Comparison of ENCODE assay signal across 21 mouse cellular contexts in genomic region chr11:95153681-95154080, GRCm38 (mm10). TPM values are rescaled to one million over a fixed set of nuclear protein-coding genes. Genes with fewer than 3 reads are reported as not detected.
"Had no signal": no experiment of that assay in that cellular context is flagged by ENCODE, and none has a peak within 500 bp of the region (broad histone marks: within the 10 kb centered on the region; RNA-seq: fewer than 3 reads in every experiment).

No protein-coding gene starts in this region.

- H3K4me2 ChIP-seq: lung, embryonic 15.5 days; midbrain, embryonic 11.5 days; midbrain, embryonic 13.5 days; midbrain, embryonic 15.5 days; neural tube, embryonic 13.5 days; neural tube, embryonic 15.5 days; stomach, embryonic 15.5 days had no signal

- H3K36me3 ChIP-seq: lung, embryonic 15.5 days; midbrain, embryonic 13.5 days; midbrain, embryonic 15.5 days; neural tube, embryonic 13.5 days; neural tube, embryonic 15.5 days; stomach, embryonic 15.5 days had no signal

- H3K4me3 ChIP-seq: lung, embryonic 15.5 days; megakaryocyte, embryonic 14.5 days; midbrain, embryonic 13.5 days; midbrain, embryonic 15.5 days; neural tube, embryonic 13.5 days; neural tube, embryonic 15.5 days; stomach, embryonic 15.5 days had no signal

- DNase-seq: liver, postnatal 0 days; lung, adult 2 months; lung, postnatal 14 days; lung, postnatal 36 days; right cerebral cortex, postnatal 14 days; thymus, adult 2 months; thymus, postnatal 25 days; thymus, postnatal 4 days had no signal

RNA-seq across cellular contexts. Expression of gene Dlx4, which starts 7.6 kb away (rescaled TPM):
- total RNA-seq: megakaryocyte progenitor cell, adult 5-6 weeks; monocyte, adult 5-6 weeks had no signal
- polyA plus RNA-seq: macrophage; midbrain, embryonic 11.5 days; midbrain, embryonic 13.5 days; midbrain, embryonic 15.5 days; neural tube, embryonic 13.5 days; neural tube, embryonic 15.5 days; spleen, adult 2 months had no signal

RNA-seq across cellular contexts. Expression of gene Dlx3, which starts 33.8 kb away (rescaled TPM):
- total RNA-seq: megakaryocyte progenitor cell, adult 5-6 weeks; monocyte, adult 5-6 weeks had no signal
- polyA plus RNA-seq: liver, postnatal 0 days; macrophage; midbrain, postnatal 0 days; spleen, adult 2 months had no signal
